Mouse (Mus musculus) right cerebral cortex, adult 2 months (tissue): ENCODE data around the gene Tradd.
A peak's percentile ranks its signal among the peaks of the same experiment; 100 is the strongest.

Experiments
- DNase-seq, 2 experiments: peaks; one replicate each; pipeline ENCODE4 v3.0.0; 2021 to 2022; ENCODE audit warnings: low spot score in 2 of 2

Tradd gene

DNA sequence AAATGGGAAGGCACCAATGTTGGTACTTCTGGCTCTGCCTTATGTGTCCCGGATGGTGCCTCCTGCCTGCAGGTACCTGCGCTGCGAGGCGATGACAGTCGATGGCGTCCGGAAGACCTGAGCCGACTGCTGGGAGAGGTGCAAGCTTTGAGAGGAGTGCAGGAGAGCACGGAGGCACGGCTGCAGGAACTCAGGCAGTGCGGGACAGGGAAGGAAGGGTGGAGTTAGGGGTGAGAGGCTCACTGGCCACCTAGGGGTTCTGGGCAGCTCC lies 6.4 kb upstream of the Tradd start:
- no peak for DNase-seq

DNA sequence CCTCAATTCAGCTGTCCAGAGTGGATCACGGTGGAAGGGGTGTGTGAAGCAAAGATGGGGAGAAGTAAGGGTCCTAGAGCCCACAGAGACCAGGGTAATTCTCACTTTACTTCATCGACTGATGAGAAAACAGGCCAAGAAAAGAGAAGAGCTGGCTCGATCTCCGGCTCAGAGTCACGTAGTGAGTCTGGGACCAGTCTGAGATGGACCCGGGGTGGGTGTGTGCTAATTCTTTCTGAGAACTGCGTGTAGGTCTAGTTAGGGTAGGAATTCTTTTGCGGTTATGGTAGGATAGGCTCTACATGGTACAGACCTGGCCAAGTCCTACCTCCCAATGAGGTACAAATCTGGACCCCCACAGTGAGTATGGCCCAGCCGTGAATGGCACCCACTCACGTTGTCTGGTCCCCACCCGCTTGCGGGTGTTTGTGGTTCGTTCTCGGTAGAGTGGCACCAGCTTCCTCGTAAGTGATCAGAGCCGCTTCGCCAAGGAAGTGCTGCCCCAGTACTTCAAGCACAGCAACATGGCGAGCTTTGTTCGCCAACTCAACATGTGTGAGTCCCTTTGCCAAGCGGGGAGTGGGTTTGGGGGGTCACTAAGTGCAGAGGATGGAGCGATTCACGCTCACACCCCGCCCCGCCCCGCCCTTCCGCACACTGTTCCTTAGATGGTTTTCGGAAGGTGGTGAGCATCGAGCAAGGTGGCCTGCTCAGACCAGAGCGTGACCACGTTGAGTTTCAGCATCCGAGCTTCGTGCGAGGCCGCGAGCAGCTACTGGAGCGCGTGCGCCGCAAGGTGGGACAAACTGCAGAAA lies 5.9 kb upstream of the Tradd start:
- no peak for DNase-seq

DNA sequence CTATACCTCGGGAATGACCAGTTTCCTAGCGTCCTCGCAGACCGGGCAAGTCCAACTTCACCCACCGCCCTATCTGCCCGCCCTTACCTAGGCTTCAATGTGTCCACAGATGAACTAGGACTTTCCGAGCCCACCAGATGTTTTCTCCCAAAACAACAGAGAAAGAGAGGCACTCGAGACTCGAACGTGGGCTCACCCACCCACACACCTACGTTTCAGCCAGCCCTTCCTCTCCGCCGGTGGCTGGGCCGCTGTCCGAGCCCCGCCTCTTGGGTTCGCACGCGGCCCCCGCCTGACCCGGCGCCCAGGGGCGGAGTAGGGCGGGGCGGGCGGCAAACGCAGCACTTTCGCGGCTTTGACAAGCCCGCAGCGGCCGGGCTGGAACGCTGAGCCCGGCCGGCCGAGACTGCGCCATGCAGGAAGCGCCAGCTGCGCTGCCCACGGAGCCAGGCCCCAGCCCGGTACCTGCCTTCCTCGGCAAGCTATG lies 5.1 kb upstream of the Tradd start, which contains the start of gene Hsf4:
Gene Hsf4 (plus strand): TSS at position 341 of the 487 bp plus-strand sequence.
- peak; percentile 55 to 59 for DNase-seq

DNA sequence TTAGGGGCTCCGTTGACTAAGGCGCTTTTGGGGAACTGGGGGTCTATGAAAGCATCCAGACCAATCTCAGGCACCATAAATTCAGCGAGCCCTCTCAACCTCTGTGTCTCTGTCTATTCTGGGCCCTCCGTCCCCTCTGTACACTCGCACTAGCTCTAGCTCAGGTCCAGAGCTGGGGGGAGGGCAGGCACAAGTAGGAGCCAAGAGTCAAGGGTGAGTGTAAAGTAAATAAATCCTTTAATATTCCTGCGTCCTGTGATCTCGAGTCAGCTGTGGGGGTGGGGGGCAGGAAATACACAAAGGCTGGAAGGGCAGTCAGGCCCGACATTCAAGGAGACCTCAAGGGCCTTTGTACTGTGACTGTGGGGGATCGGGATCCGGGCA lies 4.7 kb upstream of the Tradd start:
- DNase-seq: no peak

DNA sequence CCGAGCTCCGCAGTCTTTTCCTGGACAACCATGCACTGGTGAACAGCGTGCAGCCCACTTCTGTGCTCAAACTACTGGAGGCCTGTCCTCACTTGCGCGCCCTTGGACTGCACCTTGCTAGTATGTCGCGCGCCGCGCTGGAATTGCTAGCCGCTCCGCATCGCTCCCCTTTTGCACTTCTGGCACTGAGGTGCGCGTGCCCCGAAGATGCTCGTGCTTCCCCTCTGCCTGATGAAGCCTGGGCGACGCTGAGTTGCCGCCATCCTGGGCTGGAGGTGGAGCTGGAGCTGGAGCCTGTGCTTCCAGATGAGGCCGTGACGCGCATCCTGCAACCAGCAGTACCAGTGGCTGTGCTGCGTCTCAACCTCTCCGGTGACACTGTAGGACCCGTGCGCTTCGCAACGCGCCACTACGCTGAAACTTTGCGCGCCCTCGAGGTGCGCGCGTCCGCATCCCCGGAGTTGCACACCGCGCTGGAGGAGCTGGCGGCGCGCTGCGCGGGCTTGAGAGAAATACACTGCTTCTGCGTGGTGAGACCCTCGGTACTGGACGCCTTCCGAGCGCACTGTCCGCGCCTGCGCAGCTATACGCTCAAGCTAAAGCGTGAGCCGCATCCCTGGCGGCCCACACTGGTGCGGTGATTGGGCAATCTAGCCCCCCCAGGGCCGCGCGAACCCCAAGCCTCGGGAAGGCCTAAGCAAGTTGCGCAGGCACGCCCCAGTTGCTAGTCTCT lies 4.1 kb upstream of the Tradd start:
- peak; percentile 86 to 90 for DNase-seq

DNA sequence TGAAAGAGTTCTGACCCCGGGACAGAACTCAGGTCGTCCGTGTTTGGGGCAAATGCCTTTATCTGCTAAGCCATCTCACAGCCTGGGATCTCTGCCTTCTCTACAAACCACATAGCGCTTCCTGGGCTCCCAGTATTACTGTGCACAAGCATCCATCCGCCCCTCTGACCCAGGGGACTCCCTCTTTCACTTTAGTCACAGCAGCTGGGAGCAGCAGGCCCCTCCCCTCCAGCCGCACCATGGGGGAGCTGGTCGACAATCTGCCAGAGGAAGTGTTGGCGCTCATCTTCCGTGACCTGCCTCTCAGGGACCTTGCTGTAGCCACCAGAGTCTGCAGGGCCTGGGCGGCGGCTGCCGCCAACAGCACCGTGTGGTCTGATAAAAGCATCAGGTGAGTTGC lies 2.4 kb upstream of the Tradd start:
- DNase-seq: no peak

DNA sequence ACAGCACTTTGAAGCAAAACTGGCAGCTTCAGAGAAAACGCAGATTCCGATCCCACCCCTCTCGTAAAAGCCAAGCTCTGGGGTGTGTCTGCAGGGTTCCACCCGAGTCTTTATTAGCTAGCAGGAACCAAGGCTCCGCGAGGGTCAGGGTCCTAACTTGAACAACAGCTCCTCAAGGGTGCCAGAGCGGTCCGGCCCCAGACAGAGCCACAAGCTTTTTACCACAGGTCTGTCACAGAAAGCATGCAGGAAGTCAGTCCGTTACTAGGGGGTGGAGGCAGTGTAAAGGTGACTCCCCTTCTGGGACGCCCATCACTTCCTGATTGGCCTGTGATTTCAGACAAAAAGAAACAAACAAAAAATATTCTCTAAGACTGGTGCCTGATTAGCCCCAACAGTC lies 719 bp upstream of the Tradd start:
- DNase-seq: no peak

DNA sequence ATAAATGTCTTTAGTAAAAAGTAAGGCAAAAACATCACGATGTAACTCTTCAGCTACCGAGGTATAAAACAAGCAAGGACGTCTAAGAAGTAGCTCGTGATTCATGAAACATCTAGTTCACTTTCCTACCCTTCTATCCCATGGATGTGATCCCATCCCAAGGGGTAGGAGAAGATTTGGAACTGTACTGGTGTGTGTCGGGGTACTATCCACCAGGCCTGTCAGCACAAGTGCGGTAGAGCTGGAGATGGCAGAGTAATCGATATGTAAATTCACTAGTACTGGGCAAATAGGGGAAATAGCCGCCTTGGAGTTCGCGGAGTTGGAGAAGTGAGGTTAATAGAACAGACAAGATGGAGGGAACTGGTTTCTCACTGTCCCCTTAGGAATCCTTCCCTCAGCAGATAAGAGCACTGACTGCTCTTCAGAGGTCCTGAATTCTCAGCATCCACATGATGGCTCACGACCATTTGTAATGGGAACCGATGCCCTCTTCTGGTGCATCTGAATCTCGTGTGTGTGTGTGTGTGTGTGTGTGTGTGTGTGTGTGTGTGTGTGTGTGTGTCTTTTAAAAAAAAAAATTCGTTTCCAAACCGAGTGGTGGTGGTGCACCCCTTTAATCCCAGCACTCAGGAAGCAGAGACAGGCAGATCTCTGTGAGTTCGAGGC lies 1.0 kb downstream of the Tradd start:
- DNase-seq: no peak

DNA sequence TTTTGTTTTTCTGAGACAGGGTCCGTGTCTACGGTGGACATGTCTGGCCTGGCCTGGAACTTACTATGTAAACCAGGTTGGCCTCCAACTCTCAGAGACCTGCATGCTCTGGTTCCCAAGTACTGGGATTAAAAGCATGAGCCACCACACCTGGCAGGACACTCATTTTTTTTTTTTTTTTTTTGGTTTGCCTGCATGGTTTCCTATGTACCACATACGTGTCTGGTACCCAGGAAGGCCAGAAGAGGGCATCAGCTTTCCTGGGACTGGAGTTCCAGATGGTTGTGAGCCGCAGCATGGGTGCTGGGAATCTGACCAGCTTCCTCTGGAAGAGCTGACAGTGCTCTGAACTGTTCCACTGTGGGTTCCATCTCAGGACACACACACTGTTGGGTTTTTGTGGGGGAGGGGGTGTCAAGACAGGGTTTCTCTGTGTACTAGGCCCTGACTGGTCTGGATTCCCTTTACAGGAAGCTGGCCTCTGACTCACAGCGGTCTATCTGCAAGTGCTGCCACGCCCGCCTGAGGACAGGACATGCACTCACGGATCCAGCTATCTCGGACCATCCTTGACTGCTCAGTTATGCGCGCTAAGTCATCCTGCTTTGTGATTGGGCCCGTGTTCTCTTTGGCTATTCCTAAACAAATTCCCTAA lies 3.0 kb downstream of the Tradd start:
- DNase-seq: no peak

DNA sequence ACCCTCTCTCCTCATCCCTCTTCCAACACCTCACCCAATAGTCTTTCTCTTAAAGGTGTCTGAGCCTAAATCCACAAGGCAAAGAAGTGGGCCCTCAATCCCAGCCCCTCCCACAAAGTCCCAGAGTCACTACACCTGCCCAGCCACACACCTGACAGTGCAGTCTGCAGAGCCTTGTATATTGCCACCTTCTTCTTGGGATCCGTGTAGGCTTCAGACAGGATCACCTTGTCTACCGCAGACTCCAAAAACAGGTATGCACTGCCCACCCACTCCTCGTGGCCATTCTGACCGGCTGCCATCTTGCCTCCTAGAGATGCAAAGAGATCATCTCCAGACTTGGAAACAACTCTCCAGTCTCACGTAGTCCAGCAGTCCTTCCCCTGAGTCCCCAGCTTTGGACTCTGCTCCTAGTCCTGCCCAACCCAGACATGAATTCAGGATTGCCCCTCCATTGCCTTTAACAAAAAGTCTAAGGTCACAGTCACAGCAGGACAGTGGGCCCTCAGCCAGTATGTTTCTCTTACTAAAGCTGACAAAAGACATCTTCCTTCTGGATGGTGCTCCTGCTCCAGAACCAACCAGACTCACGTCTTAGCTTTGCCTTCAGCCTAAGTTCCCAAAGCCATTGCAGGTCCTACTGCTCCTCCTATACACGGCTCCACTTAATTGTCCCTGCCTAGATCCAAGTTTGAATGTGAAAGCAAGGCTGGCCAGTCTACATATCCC lies 3.9 kb downstream of the Tradd start:
- DNase-seq: no peak

DNA sequence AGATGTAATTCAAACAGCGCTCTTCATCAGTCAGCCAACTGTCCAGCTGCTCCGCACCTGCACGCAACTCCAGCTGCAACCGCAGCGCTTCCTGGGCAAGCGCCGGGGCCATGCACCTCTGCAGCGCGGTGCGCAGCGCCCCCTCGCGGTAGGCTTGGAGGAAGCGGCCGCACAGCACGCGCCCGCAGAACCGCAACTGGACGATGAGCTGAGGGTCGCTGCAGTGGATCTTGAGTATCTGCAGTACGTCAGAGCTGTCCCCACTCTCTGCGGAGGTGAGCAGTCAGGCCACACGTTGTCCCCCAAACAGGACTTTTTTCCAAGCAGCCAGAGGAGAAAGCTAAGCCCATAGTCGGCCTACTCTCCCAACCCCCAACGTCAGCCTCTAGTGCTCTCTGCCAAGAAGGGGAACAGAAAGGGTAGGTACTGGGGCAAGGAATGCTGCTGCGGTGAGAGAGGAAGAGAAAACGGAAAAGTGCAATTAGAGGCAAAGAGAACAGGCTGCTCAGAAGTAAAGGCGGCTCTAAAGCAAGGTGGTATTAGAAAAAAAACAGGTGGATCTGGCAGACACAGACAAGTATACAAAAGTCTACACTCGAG lies 4.6 kb downstream of the Tradd start:
- DNase-seq: peak; percentile 63 to 67

DNA sequence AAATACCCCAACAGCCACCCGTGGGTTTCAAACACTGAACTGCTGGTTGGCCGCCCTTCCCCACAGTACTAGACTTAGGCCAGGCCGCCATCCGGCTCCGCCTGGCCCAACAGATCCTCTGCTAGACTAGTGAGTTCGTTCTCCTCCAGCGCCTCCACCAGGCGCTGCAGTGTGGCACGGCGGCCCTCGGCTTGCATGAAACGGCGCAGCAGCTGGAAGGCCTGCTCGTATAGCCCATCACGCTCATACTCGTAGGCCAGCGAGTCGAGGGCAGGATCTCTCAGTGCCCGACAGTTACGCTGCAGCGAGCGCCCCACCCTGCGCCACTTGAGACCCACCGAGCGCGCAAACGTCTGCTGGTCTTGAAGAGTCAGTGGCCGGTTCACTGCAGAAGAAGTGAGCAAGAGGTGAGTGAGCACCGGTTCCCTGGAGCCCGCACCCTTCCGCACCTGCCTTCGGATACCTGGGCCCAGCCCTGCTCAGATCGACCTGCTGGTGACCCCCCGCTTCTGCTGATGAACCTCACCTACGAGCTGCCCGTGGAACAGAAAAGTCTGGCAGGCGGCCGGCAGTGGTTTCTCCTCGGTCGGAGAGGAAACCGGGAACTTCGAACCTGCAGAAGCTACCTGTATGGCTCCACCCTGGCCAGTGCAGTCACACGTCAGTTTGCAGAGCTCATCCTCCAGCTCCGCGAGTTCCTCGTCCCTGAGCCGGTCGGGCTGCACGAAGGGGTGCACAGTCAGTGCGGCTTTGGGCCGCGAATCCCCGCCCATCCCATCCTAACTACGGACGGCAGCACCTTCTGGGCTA lies 5.3 kb downstream of the Tradd start:
- no peak for DNase-seq

DNA sequence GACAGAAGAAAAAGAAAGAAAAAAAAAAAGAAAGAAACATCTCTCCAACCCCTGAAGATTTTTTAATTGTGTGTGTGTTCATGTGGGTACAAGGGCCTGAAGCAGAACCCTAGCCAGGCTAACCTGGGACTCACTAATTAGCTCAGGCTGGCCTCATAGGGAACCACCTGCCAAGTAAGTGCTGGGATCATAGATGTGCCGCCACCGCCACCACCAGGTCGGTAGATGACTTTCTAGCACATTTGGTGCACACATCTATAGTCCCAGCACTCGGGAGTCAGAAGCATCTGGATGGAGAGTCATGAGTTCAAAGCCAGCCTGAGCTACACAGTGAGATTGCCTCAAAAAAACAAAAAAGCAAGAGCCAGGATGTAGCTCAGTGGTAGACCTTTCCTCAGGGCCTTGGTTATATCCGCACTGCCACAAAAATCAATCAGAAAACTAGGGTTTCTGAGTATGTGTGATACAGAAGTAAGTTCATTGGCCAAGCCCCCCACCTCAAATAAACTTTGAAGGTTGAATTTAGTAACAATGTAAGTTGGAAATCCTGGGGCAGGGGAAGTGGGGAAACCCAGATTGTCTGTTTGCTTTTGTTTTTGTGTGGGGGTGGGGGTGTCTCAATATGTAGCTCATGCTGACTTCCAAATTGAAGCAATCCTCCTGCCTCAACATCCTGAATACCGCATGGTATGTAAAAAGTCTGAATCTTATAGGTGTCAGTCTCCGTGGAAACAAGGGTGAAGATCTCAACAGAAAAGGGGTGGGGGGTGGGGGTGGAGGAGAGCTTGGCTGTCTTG lies 6.9 kb downstream of the Tradd start:
- no peak for DNase-seq

DNA sequence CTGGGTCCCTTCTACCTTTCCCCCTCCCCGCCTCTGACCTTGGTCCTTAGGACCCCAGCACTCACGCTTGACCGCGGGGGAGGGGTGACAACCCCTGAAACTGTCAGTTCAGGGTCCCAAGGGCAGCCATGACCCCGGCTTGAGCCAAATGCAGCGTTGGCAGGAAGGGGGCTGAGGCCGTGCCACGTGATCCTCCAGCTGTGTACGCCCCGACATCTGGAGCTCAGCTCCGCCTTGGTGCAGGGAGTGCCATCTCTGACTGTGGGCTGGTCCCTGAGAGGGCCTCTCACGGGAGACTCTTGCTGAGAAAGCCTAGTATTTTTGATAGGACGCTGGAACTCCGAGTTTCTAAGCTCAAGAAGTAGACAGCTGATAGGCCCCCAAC lies 9.5 kb downstream of the Tradd start, which contains the start of gene B3gnt9:
Gene B3gnt9 (minus strand): TSS at position 188 of the 385 bp plus-strand sequence.
- no peak for DNase-seq

DNA sequence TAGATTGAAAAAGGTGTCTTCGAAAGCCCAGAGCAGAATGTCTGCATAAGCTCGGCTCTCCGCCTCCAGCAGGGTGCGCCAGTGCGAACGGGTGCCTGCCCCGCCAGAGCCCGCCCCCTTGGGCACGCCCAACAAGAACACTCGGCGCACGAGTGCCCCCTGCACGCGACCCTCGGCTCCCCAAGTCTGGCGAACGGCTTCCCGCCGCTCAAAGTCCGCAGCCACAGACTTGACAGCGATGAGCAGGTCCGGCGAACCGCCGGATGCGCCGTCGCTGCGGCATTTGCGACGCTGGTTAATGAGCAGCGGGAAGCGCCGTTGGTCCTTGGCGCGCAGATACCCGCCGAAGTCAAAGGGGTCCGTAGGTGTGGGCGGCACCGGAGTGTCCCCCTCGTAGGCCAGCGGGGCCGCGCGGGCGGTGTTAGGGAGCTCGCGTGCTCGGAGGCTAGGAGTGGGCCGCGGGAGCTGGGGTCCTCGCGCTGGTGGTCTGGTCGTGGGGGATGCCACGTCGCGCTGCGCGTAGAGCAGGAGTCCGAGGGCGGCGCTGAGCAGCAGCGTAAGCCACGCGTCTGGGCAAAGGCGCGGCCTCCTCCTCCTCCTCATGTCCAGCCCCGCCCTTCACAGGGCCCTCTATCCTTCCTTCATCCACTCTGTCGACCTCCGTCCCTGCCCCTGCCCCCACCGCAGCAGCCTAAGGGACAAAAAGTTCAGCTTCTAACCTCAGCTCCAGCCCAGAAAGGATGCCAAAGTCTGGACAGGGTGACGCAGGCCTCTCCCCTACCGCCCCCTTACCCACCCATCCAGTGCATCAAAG lies 10.1 kb downstream of the Tradd start:
- peak; percentile 88 to 92 for DNase-seq

DNA sequence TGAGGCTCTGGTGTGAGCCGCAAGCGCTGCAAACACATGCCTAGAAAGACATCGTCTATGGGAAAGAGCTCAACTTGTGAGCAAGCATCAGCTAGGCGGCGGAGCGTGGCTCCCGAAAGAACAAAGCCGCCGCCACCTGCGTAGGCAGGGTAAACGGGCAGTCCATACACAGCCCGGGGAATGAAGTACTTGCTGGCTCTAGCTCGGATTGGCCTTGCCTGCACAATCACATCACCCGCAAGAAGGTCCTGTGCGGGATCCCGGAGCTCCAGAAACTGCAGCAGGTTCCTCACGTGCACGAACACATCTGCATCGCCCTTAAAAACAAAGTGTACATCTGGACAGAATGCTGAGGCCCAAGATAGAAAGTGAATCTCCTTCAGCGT lies 10.7 kb downstream of the Tradd start:
- no peak for DNase-seq

DNA sequence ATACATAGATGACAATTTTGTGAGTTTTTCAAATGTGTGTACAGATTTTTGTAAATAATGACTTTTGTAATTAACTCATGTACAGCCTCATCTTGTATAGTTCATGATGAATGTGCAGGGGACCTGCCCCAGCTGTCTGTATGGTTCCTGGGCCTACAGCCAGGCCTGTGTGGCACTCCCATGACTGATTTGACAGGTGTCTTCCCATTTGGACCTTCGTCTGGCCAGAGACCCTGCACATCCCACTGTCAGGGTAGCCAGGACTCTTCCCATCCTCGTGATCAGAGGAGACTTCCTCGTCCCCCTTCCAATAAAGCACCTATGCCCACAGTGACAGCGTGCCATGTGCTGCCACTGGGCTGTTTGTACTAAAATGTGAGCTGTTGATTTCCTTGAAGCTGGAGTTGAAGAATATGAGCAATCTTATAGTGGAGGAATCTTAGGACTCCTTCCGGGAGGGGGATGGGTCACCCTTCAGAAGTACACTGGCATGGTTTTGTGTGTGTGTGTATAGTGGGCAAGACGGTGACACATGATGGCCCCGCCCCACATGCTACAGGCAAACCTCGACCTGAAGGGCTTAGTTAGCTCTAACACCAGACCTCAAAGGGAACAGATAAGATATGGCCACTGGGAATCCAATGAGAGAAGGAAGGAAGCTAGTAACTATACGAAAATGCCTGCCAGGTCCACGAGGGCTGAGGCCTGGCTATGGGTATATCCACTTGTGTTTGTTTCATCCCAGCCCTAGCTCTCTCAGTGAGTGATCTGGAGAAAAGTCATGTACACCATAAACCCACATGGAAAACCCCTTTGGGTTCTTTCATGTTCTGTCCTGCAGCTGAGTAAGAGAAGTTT lies 11.5 kb downstream of the Tradd start:
- no peak for DNase-seq

DNA sequence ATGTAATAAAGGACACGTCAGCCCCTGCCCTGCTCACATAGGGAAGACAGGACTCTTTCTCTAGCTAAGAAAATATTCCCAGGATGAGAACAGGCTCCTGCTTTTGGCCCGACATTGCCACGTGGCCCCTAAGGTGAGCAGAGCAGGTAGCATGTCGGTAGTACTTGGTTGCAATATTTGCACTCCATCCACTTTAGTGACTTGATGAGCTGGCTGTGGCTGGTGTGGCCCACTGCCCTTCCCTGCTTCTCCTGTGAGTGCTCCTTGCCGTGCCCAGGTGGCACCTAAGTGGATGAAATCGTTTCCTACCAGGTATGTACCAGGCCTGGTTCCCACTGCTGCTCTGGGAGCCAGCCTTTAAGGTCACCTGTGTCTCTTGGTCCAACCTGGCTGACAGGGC lies 12.5 kb downstream of the Tradd start:
- no peak for DNase-seq
